Mouse (Mus musculus): ENCODE data around the gene Nck2. TPM values are rescaled to one million over a fixed set of nuclear protein-coding genes. Genes with fewer than 3 reads are reported as not detected.

The Nck2 gene
- polyA plus RNA-seq, 1 experiment from 2014 or later = 35.9 TPM

DNA sequence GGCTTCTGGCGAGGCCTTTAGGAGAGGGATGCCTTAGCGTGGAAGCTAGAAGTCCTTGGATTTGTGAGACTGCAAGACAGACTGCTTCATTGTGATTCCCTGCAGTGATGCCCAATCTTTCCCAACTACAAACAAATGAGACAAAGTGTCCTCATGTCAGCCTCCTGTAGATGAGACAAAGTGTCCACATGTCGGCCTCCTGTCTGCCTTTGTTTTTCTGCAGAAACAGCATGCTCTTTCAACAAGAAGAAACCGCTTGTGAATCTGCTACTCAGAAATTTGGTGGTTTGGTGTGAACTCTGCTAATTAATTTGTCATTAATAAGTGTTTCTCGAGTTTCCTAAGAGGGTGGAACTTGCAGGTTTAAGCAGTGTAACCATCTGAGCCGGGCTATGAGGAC, 53.6 kb downstream of the Nck2 start:
- Histone ChIP-seq H3K9me3 (no peaks in the 10 kb centered on the region), H3K4me2 (no peak overlapping the region), H3K27ac (no peak overlapping the region), H3K4me3 (no peak overlapping the region), H3K4me1 (peaks cover 3% of the 10 kb centered on the region), H3K27me3 (no peaks in the 10 kb centered on the region), H3K36me3 (no peaks in the 10 kb centered on the region), H3K9ac (no peak overlapping the region)
- no peak for ATAC-seq (ENCODE audit: insufficient number of reproducible peaks, low FRiP score, low TSS enrichment, low read depth)
- WGBS = 82% methylated on average over 6 of the region's 6 CpGs

DNA sequence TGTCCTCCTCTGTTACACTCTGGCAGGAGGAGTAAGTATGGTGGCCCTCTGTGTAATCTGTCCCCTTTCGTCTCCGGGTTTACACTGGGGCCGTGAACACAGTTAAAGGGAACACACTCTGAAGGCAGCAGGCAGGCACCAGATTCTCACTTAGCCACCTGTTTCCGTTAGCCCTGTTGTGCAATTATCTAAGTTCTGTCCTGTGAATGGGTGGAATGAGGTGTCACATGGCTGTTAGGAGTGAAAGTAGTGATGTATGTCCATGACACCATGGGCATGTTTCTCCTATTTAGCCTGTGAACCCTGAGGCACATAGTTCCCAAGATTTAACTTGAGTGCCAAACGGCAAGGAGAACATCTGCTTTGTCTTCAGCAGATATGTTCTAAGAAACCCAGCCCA, 55.7 kb downstream of the Nck2 start:
- Histone ChIP-seq H3K36me3 (no peaks in the 10 kb centered on the region), H3K27me3 (no peaks in the 10 kb centered on the region), H3K4me2 (no peak overlapping the region), H3K9ac (no peak overlapping the region), H3K27ac (no peak overlapping the region), H3K4me1 (peaks cover 13% of the 10 kb centered on the region), H3K9me3 (no peaks in the 10 kb centered on the region), H3K4me3 (no peak overlapping the region)
- ATAC-seq (ENCODE audit: insufficient number of reproducible peaks, low FRiP score, low TSS enrichment, low read depth) = no peak
- 56% methylated on average over 5 of the region's 5 CpGs for WGBS

DNA sequence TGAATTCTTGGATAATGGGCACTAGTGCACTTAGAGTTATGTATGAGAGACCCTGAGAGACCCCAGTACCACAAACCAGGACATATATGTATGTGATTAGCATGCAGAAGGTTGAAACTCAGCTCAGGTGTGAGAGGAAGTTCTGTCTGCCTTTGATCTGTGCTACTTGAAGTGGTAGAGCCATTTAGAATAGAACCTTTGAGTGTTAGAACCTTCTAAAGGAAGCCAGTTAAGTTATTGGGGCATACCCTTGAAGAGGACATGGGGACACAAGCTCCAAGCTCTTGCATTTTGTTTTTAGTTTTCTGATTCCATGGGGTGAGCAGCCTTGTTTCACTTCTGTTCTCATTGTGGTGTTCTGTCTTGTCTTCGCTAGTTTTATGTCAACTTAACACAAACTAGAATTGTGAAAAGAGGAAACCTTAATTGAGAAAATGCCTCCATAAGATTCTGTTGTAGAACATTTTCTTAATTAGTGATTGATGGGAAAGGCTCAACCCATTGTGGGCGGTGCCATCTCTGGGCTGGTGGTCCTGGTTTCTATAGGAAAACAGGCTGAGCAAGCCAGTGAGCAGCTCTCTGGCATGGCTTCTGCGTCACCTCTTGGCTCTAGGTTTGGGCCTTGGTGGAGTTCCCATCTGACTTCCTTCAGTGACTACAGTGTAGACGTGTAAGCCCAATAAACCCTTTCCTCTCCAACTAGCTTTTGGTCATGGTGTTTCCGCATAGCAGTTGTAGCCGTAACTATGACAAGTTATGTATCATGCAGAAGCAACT, 57.0 kb downstream of the Nck2 start:
- no peak for ATAC-seq (ENCODE audit: insufficient number of reproducible peaks, low FRiP score, low TSS enrichment, low read depth)
- Histone ChIP-seq H3K9ac (no peak overlapping the region), H3K4me1 (peaks cover 18% of the 10 kb centered on the region), H3K4me3 (no peak overlapping the region), H3K9me3 (no peaks in the 10 kb centered on the region), H3K36me3 (no peaks in the 10 kb centered on the region), H3K27ac (no peak overlapping the region), H3K27me3 (no peaks in the 10 kb centered on the region), H3K4me2 (no peak overlapping the region)
- 82% methylated on average over 6 of the region's 6 CpGs for WGBS

DNA sequence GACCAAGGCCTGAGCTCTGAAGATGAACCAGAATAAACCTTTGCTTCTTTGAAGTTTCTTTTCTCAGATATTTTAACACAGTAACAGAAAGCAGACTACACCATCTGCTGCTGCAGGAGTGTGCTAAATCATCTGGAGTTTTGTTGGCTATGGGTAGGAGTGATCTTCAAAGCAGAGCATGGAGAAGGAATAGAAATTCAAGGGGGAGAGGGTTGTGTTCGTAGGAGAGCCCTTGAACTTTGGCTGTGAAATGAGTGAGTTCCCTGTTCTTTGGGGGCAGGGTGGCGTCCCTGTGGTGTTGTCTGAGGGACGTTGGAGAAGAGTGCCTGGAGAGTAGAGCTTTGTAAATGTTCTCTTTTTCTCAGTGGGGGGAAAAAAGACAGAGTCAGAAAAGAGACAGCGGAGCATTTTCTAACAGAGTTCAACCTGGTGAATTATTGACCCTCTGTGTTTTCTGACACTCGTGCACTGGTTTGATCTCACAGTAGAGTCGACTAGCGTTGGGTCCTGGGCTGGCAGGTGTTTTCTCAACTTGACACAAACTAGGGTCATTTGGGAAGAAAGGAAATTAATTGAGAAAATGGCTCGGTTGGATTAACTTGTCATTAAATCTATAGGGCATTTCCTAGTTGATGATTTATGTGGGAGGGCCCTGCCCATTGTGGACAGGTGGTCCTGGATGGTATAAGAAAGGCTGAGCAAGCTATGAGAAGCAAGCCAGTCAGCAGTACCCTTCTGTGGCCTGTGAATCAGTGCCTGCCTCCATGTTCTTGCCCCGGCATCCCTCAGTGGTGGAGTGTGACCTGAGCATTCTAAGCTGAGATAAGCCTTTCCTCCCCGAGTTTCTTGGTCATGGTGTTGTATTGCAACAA, 57.8 kb downstream of the Nck2 start:
- WGBS = 65% methylated on average over 10 of the region's 10 CpGs
- Histone ChIP-seq H3K9ac (no peak overlapping the region), H3K4me3 (no peak overlapping the region), H3K4me1 (peaks cover 18% of the 10 kb centered on the region), H3K4me2 (no peak overlapping the region), H3K9me3 (no peaks in the 10 kb centered on the region), H3K27me3 (no peaks in the 10 kb centered on the region), H3K36me3 (no peaks in the 10 kb centered on the region), H3K27ac (no peak overlapping the region)
- ATAC-seq (ENCODE audit: insufficient number of reproducible peaks, low FRiP score, low TSS enrichment, low read depth) = no peak

DNA sequence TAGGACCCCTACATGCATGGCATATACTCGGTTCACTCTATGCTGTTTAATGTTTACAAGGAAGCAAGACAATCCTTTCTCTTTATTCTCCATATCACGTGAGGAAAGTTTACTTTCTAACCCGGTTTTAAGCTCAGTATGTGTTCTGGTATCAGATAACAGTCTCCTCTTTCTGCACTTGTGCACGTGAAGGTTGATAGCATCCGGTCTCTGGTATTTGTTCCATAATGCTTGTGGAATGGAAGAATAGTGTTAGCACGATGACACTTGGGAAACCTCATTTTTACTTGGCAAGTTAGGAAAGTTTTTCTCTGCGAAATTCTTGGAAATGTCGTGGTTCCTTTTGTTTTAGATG, 58.4 kb downstream of the Nck2 start:
- Histone ChIP-seq H3K4me2 (no peak overlapping the region), H3K27me3 (no peaks in the 10 kb centered on the region), H3K9ac (no peak overlapping the region), H3K4me1 (peaks cover 19% of the 10 kb centered on the region), H3K36me3 (no peaks in the 10 kb centered on the region), H3K27ac (no peak overlapping the region), H3K4me3 (no peak overlapping the region), H3K9me3 (no peaks in the 10 kb centered on the region)
- no peak for ATAC-seq (ENCODE audit: insufficient number of reproducible peaks, low FRiP score, low TSS enrichment, low read depth)
- 65% methylated on average over 8 of the region's 8 CpGs for WGBS

DNA sequence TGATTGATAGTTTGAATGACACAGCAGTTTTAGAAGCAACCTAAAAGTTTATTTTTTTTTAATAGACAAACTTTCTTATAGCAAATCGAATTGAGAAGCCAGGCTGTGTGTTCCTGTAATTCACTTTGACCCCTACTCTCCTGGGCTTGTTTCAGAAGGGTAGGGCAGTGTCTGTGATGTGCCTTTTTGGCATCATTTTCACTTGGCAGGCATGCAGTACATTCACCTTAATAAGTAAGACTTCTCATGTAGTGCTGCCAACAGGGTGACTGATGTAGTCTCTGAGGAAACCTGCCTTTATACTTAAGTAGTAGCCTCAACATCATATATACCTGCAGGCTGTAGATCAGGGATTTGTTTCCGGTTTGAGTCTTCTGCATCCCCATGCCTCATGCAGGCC, 58.9 kb downstream of the Nck2 start:
- Histone ChIP-seq H3K4me3 (no peak overlapping the region), H3K9ac (no peak overlapping the region), H3K36me3 (no peaks in the 10 kb centered on the region), H3K27ac (no peak overlapping the region), H3K4me1 (peaks cover 19% of the 10 kb centered on the region), H3K4me2 (no peak overlapping the region), H3K9me3 (no peaks in the 10 kb centered on the region), H3K27me3 (no peaks in the 10 kb centered on the region)
- ATAC-seq (ENCODE audit: insufficient number of reproducible peaks, low FRiP score, low TSS enrichment, low read depth) = no peak
- WGBS = 80% methylated on average over 2 of the region's 2 CpGs

DNA sequence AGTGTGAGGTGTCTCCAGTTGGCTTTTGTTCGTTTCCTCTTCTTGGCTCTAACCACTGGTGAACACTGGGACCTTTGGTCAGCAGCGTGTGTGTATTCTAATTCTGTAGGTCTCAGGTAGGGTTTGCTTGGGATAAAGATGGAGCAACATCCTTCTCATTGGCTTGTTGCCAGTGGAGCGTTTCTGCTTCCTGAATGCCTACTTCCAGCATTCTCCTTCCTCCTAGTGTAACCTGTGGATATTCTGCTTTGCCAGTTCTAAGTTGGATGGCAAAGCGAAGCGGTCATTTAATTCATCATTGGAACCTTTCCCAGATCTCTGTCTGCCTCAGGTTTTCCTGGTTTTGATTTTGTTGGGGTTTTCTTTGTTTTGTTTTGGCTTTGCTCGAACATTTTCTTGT, 59.3 kb downstream of the Nck2 start:
- Histone ChIP-seq H3K4me1 (peaks cover 19% of the 10 kb centered on the region), H3K9ac (no peak overlapping the region), H3K4me3 (no peak overlapping the region), H3K27me3 (no peaks in the 10 kb centered on the region), H3K9me3 (no peaks in the 10 kb centered on the region), H3K4me2 (no peak overlapping the region), H3K36me3 (no peaks in the 10 kb centered on the region), H3K27ac (no peak overlapping the region)
- 62% methylated on average over 6 of the region's 6 CpGs for WGBS
- ATAC-seq (ENCODE audit: insufficient number of reproducible peaks, low FRiP score, low TSS enrichment, low read depth) = no peak

DNA sequence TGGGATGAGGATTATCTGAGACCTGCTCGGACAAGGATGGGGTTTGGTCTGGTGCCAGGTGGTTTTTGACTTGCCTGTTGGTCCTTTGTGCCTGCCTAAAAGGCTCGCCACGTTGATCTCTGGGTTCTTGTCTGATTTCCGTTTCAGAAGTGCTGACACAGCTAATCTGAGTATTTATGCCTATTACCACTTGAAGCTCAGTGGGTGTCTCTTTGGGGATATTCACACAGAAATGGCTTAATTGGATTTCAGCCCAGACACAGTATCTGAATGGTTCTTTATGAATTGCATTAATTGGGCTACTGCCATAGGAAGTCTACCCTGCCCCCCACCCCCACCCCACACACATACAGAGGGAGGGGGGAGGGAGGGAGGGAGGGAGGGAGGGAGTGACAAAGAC, 59.9 kb downstream of the Nck2 start:
- Histone ChIP-seq H3K4me3 (no peak overlapping the region), H3K9ac (no peak overlapping the region), H3K27ac (no peak overlapping the region), H3K9me3 (no peaks in the 10 kb centered on the region), H3K4me1 (peaks cover 19% of the 10 kb centered on the region), H3K4me2 (no peak overlapping the region), H3K36me3 (no peaks in the 10 kb centered on the region), H3K27me3 (no peaks in the 10 kb centered on the region)
- no peak for ATAC-seq (ENCODE audit: insufficient number of reproducible peaks, low FRiP score, low TSS enrichment, low read depth)
- 32% methylated on average over 4 of the region's 4 CpGs for WGBS

DNA sequence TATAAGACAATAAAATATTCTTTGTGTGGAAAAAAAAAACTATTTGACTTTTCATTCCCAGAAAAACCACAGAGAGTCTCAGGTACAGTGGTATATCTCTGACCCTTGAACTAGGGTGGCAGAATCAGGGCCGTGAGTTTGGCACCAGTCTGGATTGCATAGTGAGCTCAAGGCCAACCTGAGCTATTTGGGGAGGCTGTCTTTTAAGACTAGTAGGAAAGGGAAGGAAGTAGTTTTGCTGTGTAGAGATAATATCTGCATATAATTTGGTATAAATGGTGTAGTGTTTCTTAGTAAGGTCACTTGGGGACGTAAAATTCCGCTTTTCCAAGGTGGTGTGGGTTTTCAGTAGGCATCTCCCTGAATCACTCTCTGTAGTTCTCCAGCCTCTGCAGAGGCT, 62.3 kb downstream of the Nck2 start:
- no peak for ATAC-seq (ENCODE audit: insufficient number of reproducible peaks, low FRiP score, low TSS enrichment, low read depth)
- peaks cover 19% of the 10 kb centered on the region for H3K4me1 ChIP-seq
- no peak overlapping the region for H3K4me2 ChIP-seq
- H3K9ac ChIP-seq = no peak overlapping the region
- H3K4me3 ChIP-seq = no peak overlapping the region
- H3K27me3 ChIP-seq = no peaks in the 10 kb centered on the region
- H3K27ac ChIP-seq = no peak overlapping the region; the same call in 1 of the 2 replicates
- H3K9me3 ChIP-seq = no peaks in the 10 kb centered on the region
- WGBS = 52% methylated on average over 3 of the region's 3 CpGs
- peaks cover 10% of the 10 kb centered on the region for H3K36me3 ChIP-seq

DNA sequence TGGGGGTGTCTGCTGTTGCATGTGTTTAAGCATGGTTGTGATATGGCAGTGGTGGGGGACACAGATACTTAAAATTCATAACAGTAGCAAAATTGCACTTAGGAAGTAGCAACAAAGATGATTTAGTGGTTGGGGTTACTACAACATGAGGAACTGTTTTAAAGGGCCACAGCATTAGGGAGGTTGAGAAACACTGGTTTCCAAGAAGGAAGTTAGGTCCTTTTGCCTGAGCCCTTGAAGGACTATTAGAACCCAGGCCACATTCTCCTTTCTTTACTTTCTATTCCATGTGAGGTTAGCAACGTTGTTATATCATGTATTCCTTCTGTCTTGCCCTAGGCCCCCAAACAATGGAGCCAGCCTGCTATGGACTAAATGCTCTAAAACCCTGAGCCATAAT, 63.4 kb downstream of the Nck2 start:
- H3K27me3 ChIP-seq = no peaks in the 10 kb centered on the region
- H3K9me3 ChIP-seq = no peaks in the 10 kb centered on the region
- no peak overlapping the region for H3K4me2 ChIP-seq
- no peak overlapping the region for H3K9ac ChIP-seq
- H3K4me3 ChIP-seq = no peak overlapping the region
- WGBS = 72% methylated on average over 1 of the region's 1 CpGs
- ATAC-seq (ENCODE audit: insufficient number of reproducible peaks, low FRiP score, low TSS enrichment, low read depth) = no peak
- peaks cover 19% of the 10 kb centered on the region for H3K36me3 ChIP-seq
- peaks cover 19% of the 10 kb centered on the region for H3K4me1 ChIP-seq
- H3K27ac ChIP-seq = no peak overlapping the region

DNA sequence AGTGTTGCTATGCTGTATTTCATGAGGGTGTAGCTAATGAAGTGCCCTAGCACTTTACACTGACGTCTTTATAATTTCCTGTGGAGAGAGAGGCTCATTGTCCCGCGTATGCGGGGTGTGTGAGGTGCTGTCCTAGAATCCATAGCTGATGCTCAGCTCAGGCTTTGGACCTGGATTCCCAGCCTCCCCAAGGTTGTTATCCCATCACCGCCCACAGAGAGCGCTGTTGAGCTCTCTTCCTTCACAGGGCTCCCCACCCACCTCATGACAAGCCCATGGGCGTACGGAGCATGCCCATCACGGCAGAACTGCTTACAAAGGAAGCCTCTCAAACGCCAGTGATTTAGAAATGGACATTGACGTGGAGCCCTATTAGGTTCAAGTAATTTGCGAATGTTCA, 66.9 kb downstream of the Nck2 start:
- Histone ChIP-seq H3K9ac (no peak overlapping the region), H3K4me3 (no peak overlapping the region), H3K27me3 (no peaks in the 10 kb centered on the region), H3K36me3 (peaks cover 30% of the 10 kb centered on the region), H3K27ac (no peak overlapping the region), H3K4me2 (no peak overlapping the region), H3K4me1 (peaks cover 4% of the 10 kb centered on the region; the same call in 1 of the 2 replicates), H3K9me3 (no peaks in the 10 kb centered on the region)
- 86% methylated on average over 12 of the region's 12 CpGs for WGBS
- ATAC-seq (ENCODE audit: insufficient number of reproducible peaks, low FRiP score, low TSS enrichment, low read depth) = no peak

DNA sequence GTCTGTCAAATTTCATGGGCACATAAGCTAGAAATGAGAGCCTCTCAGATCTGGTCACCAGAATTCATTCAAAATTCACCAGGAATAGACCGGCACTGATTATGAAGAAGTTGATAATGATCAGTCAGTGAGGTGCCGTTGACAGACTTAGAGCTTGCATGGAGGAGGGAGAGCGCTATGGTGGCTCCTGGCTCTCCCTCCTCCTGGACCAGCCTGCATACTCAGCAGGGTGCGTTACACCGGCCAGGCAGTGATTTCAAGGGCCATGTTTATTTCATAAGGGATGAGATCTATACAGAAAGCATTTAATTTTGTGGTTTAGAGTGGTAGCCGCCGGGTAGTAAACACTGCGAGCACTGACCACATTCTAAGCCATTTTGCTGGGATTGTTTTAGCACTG, 67.3 kb downstream of the Nck2 start:
- Histone ChIP-seq H3K9me3 (no peaks in the 10 kb centered on the region), H3K9ac (no peak overlapping the region), H3K36me3 (peaks cover 30% of the 10 kb centered on the region), H3K4me3 (no peak overlapping the region), H3K4me2 (no peak overlapping the region), H3K4me1 (0 out of 2 replicates have a peak, but pooled peaks cover 2% of the 10 kb centered on the region), H3K27ac (no peak overlapping the region), H3K27me3 (no peaks in the 10 kb centered on the region)
- ATAC-seq (ENCODE audit: insufficient number of reproducible peaks, low FRiP score, low TSS enrichment, low read depth) = no peak
- 93% methylated on average over 8 of the region's 8 CpGs for WGBS

All from limb, embryonic 15.5 days (tissue).